Mouse (Mus musculus) spleen, adult 2 months (tissue): Measurements from ENCODE around the gene Gsdma.

Experiments
- CTCF ChIP-seq: fragments of 200-500 bp; IDR thresholded peaks from 2 replicates; pipeline ENCODE4 v1.5.1; 2011; ENCODE audit warnings: mild to moderate bottlenecking, inconsistent platforms; ENCODE audit not compliant: insufficient read depth, insufficient read length, insufficient replicate concordance; ENCODE audit errors: extremely low read depth
- POLR2A ChIP-seq: fragments of 200-500 bp; IDR thresholded peaks from 2 replicates; pipeline ENCODE4 v1.6.1; 2011; ENCODE audit warnings: low read depth, low read length, inconsistent platforms

GRCm38 (mm10) chr11:98664091-98664490 is at the start of gene Gsdma:
- TF ChIP-seq CTCF: no peak
- TF ChIP-seq POLR2A: no peak
